Mouse (Mus musculus) liver, embryonic 12.5 days (tissue): ENCODE data around the gene Socs3. TPM values are rescaled to one million over a fixed set of nuclear protein-coding genes. Genes with fewer than 3 reads are reported as not detected.
A peak's percentile ranks its signal among the peaks of the same experiment; 100 is the strongest.

Experiments
- ATAC-seq: fragments of 200-750 bp; cut with Nextera tagmentation; 2 replicates; pipeline ENCODE4 v1.8.0; 2017; ENCODE audit warnings: moderate number of reproducible peaks, mild to moderate bottlenecking, moderate library complexity
- H3K27ac ChIP-seq: fragments of 300-500 bp; sonication (generic); 2 replicates; pipeline ENCODE4 v1.5.1; 2016; ENCODE audit warnings: mild to moderate bottlenecking
- H3K27me3 ChIP-seq: fragments of 300-500 bp; sonication (generic); replicated peaks from 2 replicates; pipeline ENCODE4 v1.6.1; 2016; ENCODE audit warnings: mild to moderate bottlenecking, moderate library complexity
- H3K36me3 ChIP-seq: fragments of 300-500 bp; sonication (generic); 2 replicates; pipeline ENCODE4 v1.6.1; 2016; ENCODE audit warnings: mild to moderate bottlenecking, moderate library complexity
- H3K4me1 ChIP-seq: fragments of 300-500 bp; sonication (generic); 2 replicates; pipeline ENCODE4 v1.6.1; 2016
- H3K4me2 ChIP-seq: fragments of 300-500 bp; sonication (generic); 2 replicates; pipeline ENCODE4 v1.6.1; 2016; ENCODE audit warnings: mild to moderate bottlenecking, moderate library complexity
- H3K4me3 ChIP-seq: fragments of 300-500 bp; sonication (generic); 2 replicates; pipeline ENCODE4 v1.5.1; 2016; ENCODE audit warnings: mild to moderate bottlenecking, moderate library complexity
- H3K9ac ChIP-seq: fragments of 300-500 bp; sonication (generic); 2 replicates; pipeline ENCODE4 v1.6.1; 2016; ENCODE audit warnings: mild to moderate bottlenecking, moderate library complexity
- H3K9me3 ChIP-seq: fragments of 300-500 bp; sonication (generic); replicated peaks from 2 replicates; pipeline ENCODE4 v1.6.1; 2016; ENCODE audit warnings: mild to moderate bottlenecking, moderate library complexity
- WGBS: fragments of 180-500 bp; shearing (Covaris S2); methylation state at CpG from one replicate; pipeline ENCODE4 v1.1.7; 2016; ENCODE audit not compliant: insufficient replicate concordance; 5-methylcytosine and 5-hydroxymethylcytosine counted together
- polyA plus RNA-seq: library from polyadenylated mRNA; unstranded; fragments of >200 nt; fragmentation: Nextera tagmentation; extraction: Ambion mirVana; gene quantifications from 2 replicates; pipeline ENCODE4 v1.2.1, GENCODE M21; 2016

The Socs3 gene
- polyA plus RNA-seq, 1 experiment from 2014 or later = 9.8 TPM

GRCm38 (mm10) chr11:117994250-117995057 is 24.6 kb upstream of the Socs3 start:
- no peaks in the 10 kb centered on the region for H3K9me3 ChIP-seq
- H3K27me3 ChIP-seq = no peaks in the 10 kb centered on the region
- no peak overlapping the region for H3K4me2 ChIP-seq
- peaks cover 88% of the 10 kb centered on the region for H3K4me1 ChIP-seq
- H3K4me3 ChIP-seq = no peak overlapping the region
- no peak for ATAC-seq
- WGBS = 48% methylated on average over 9 of the region's 9 CpGs
- peak overlapping the region; percentile 57 for H3K27ac ChIP-seq
- peaks cover 30% of the 10 kb centered on the region for H3K36me3 ChIP-seq
- peak overlapping the region; percentile 35 for H3K9ac ChIP-seq

GRCm38 (mm10) chr11:117993190-117994175 is 23.6 kb upstream of the Socs3 start:
- Histone ChIP-seq H3K9me3 (no peaks in the 10 kb centered on the region), H3K4me3 (no peak overlapping the region), H3K4me1 (peaks cover 88% of the 10 kb centered on the region), H3K9ac (peak overlapping the region; percentile 35), H3K27ac (peak overlapping the region; percentile 57), H3K27me3 (no peaks in the 10 kb centered on the region), H3K4me2 (no peak overlapping the region), H3K36me3 (peaks cover 20% of the 10 kb centered on the region)
- WGBS = 50% methylated on average over 14 of the region's 14 CpGs
- ATAC-seq = no peak

GRCm38 (mm10) chr11:117991502-117992470 is 21.9 kb upstream of the Socs3 start:
- Histone ChIP-seq H3K9me3 (no peaks in the 10 kb centered on the region), H3K36me3 (peaks cover 7% of the 10 kb centered on the region; the same call in 1 of the 2 replicates), H3K4me3 (no peak overlapping the region), H3K9ac (no peak overlapping the region), H3K27ac (peak overlapping the region; percentile 70), H3K4me2 (peak overlapping the region; percentile 3), H3K27me3 (no peaks in the 10 kb centered on the region), H3K4me1 (peaks cover 96% of the 10 kb centered on the region)
- ATAC-seq = no peak
- WGBS = 44% methylated on average over 9 of the region's 9 CpGs

DNA sequence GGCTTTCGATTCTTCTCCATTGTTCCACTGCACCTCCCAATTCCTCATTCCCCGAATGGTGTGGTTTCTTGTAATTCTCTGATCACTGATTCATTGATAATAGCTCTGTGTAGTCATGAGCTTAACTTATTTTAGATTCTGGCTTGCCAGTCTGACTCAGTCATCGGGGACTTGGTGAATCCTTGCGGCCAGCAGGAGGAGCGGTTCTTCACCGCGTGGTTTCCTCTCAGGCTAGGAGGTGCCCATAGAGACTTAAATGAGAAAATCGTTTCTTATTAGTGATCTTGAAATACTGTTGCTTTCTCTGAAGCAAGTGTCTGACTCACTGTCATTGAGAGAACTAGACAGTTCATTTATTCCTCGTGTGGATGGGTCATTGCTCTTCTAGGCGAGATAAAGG is 20.1 kb upstream of the Socs3 start:
- WGBS = 15% methylated on average over 10 of the region's 10 CpGs
- Histone ChIP-seq H3K27me3 (0 out of 2 replicates have a peak, but pooled peaks cover 6% of the 10 kb centered on the region), H3K4me2 (peak overlapping the region; percentile 88), H3K4me1 (peaks cover 85% of the 10 kb centered on the region), H3K9me3 (no peaks in the 10 kb centered on the region), H3K36me3 (no peaks in the 10 kb centered on the region), H3K9ac (peak overlapping the region; percentile 51), H3K4me3 (peak overlapping the region; percentile 21), H3K27ac (peak overlapping the region; percentile 64)
- no peak for ATAC-seq

DNA sequence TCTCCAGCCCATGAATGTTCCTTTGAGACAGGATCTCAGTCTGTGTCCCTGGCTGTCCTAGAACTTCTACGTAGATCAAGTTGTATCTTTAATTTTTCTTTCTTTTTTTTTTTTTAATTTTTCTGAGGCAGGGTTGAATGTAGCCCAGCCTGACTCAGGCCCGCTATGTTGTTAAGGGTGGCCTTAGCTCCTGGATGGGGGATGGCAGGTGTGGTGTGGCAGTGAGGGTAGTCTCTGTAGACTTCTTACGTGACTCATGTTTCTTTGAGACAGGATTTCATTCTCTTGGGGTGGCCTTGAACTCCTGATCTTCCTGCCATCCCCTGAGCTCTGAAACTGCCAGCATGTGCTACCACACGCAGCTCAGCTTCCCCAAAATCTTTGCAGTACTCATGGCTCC is 19.4 kb upstream of the Socs3 start:
- Histone ChIP-seq H3K27ac (peak overlapping the region; percentile 64), H3K27me3 (0 out of 2 replicates have a peak, but pooled peaks cover 6% of the 10 kb centered on the region), H3K4me2 (peak overlapping the region; percentile 88), H3K4me3 (peak overlapping the region; percentile 21), H3K9me3 (no peaks in the 10 kb centered on the region), H3K9ac (peak overlapping the region; percentile 51), H3K4me1 (peaks cover 78% of the 10 kb centered on the region), H3K36me3 (no peaks in the 10 kb centered on the region)
- ATAC-seq = no peak
- whole genome bisulfite sequencing = 69% methylated on average over 4 of the region's 4 CpGs

- H3K4me1 ChIP-seq = peaks cover 65% of the 10 kb centered on the region
- peak overlapping the region; percentile 88 for H3K4me2 ChIP-seq
- no peaks in the 10 kb centered on the region for H3K36me3 ChIP-seq
- no peaks in the 10 kb centered on the region for H3K9me3 ChIP-seq
- peak overlapping the region; percentile 96 for H3K4me3 ChIP-seq
- WGBS = 27% methylated on average over 4 of the region's 4 CpGs
- peak overlapping the region; percentile 90 for H3K9ac ChIP-seq
- ATAC-seq = peak; percentile 65
- 0 out of 2 replicates have a peak, but pooled peaks cover 6% of the 10 kb centered on the region for H3K27me3 ChIP-seq
- H3K27ac ChIP-seq = peak overlapping the region; percentile 85
Observed at GRCm38 (mm10) chr11:117987968-117988367, 18.1 kb upstream of the Socs3 start.

- H3K4me1 ChIP-seq = peaks cover 56% of the 10 kb centered on the region
- peak overlapping the region; percentile 96 for H3K4me3 ChIP-seq
- H3K36me3 ChIP-seq = no peaks in the 10 kb centered on the region
- H3K4me2 ChIP-seq = peak overlapping the region; percentile 88
- peaks cover 11% of the 10 kb centered on the region; the same call in 1 of the 2 replicates for H3K27me3 ChIP-seq
- H3K9ac ChIP-seq = peak overlapping the region; percentile 90
- WGBS = under 1% methylated on average over 32 of the region's 32 CpGs
- peak overlapping the region; percentile 85 for H3K27ac ChIP-seq
- ATAC-seq = peak; percentile 76
- no peaks in the 10 kb centered on the region for H3K9me3 ChIP-seq
Observed at GRCm38 (mm10) chr11:117987032-117987451, 17.2 kb upstream of the Socs3 start.

- H3K4me1 ChIP-seq = peaks cover 49% of the 10 kb centered on the region
- 8% methylated on average over 51 of the region's 51 CpGs for WGBS
- H3K27me3 ChIP-seq = peaks cover 11% of the 10 kb centered on the region; the same call in 1 of the 2 replicates
- peak within 1 kb of the TSS; percentile 88 for H3K4me2 ChIP-seq
- H3K27ac ChIP-seq = peak within 1 kb of the TSS; percentile 85
- peak within 1 kb of the TSS; percentile 96 for H3K4me3 ChIP-seq
- no peaks in the 10 kb centered on the region for H3K36me3 ChIP-seq
- peak; percentile 84 for ATAC-seq
- H3K9me3 ChIP-seq = no peaks in the 10 kb centered on the region
- peak within 1 kb of the TSS; percentile 90 for H3K9ac ChIP-seq
Observed at GRCm38 (mm10) chr11:117986126-117987031, 16.5 kb upstream of the Socs3 start, which contains the start of gene Pgs1. Gene Pgs1 (plus strand): TSS chr11:117986292.

DNA sequence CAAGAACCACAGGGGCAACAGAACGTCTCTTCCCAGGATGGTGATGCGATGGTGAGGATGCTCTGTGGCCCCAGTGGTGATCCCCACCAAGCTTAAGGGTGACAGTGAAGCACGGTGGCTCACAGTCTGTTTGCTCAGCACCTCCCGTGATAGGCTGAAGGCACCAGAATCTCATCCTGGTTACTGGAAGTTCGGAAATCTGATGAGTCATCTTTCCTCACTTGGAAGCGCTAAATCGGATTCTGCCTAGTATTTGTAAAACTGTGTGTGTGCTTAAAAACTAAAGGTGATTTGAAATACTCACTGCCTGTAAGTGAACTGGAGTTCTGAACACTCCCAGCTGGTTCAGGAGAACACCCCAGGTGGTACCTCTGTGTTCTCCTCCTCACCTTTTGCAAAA is 13.9 kb upstream of the Socs3 start:
- Histone ChIP-seq H3K9me3 (no peaks in the 10 kb centered on the region), H3K9ac (no peak overlapping the region), H3K27me3 (peaks cover 11% of the 10 kb centered on the region; the same call in 1 of the 2 replicates), H3K4me2 (no peak overlapping the region), H3K4me1 (peaks cover 23% of the 10 kb centered on the region), H3K4me3 (no peak overlapping the region), H3K27ac (no peak overlapping the region), H3K36me3 (no peaks in the 10 kb centered on the region)
- WGBS = 60% methylated on average over 7 of the region's 7 CpGs
- no peak for ATAC-seq

- no peak for ATAC-seq
- no peak overlapping the region for H3K4me3 ChIP-seq
- H3K9ac ChIP-seq = no peak overlapping the region
- H3K4me1 ChIP-seq = peaks cover 12% of the 10 kb centered on the region
- H3K27ac ChIP-seq = no peak overlapping the region
- WGBS = 45% methylated on average over 5 of the region's 5 CpGs
- H3K9me3 ChIP-seq = no peaks in the 10 kb centered on the region
- no peak overlapping the region for H3K4me2 ChIP-seq
- no peaks in the 10 kb centered on the region for H3K36me3 ChIP-seq
- peaks cover 11% of the 10 kb centered on the region; the same call in 1 of the 2 replicates for H3K27me3 ChIP-seq
Observed at GRCm38 (mm10) chr11:117982426-117982825, 12.6 kb upstream of the Socs3 start.
